Mouse (Mus musculus): Measurements from ENCODE around the gene Ace. TPM values are rescaled to one million over a fixed set of nuclear protein-coding genes. Genes with fewer than 3 reads are reported as not detected.

The Ace gene
- total RNA-seq, 2 experiments from 2014 or later: 11.0 to 16.0 TPM

Other genes starting within 250 kb of the Ace start
- gene Cyb561, start 14.6 kb upstream of the Ace start, total RNA-seq (2021): 100 to 1,000 TPM; 168 to 204 TPM
- not detected for gene Ace3, start 26.7 kb downstream of the Ace start, total RNA-seq (2021)
- under 1 TPM in 1 of 2 experiments, not detected in 1; 0.29 TPM for gene Kcnh6, start 40.2 kb downstream of the Ace start, total RNA-seq (2021)
- 10 to 100 TPM; 44.5 to 47.6 TPM for gene Dcaf7, start 68.9 kb downstream of the Ace start, total RNA-seq (2021)
- gene Taco1, start 98.1 kb downstream of the Ace start, total RNA-seq (2021): 10 to 100 TPM; 32.3 to 33.3 TPM
- 10 to 100 TPM; 34.3 to 37.3 TPM for gene Map3k3, start 116.7 kb downstream of the Ace start, total RNA-seq (2021)
- gene Gm10840, start 192.9 kb downstream of the Ace start, total RNA-seq (2021): not detected
- gene Limd2, start 192.9 kb downstream of the Ace start, total RNA-seq (2021): 10 to 100 TPM in 1 of 2 experiments, 1 to 10 TPM in 1; 9.5 to 11.7 TPM
- gene Strada, start 234.2 kb downstream of the Ace start, total RNA-seq (2021): 10 to 100 TPM; 11.6 to 13.1 TPM
- 100 to 1,000 TPM; 106 to 118 TPM for gene Ccdc47, start 248.4 kb downstream of the Ace start, total RNA-seq (2021)
- gene Ddx42, start 249.0 kb downstream of the Ace start, total RNA-seq (2021): 10 to 100 TPM; 42.1 to 55.2 TPM

Measured in adrenal gland, adult 18-20 months (tissue).